Mouse (Mus musculus) hindbrain, embryonic 16.5 days (tissue): ENCODE results near the gene Nrip2. TPM values are rescaled to one million over a fixed set of nuclear protein-coding genes. Genes with fewer than 3 reads are reported as not detected.

Source experiments
- ATAC-seq: fragments of 200-750 bp; cut with Nextera tagmentation; 2 replicates; pipeline ENCODE4 v1.8.0; 2017; ENCODE audit warnings: moderate TSS enrichment, moderate library complexity
- H3K27ac ChIP-seq: fragments of 300-500 bp; sonication (generic); 2 replicates; pipeline ENCODE4 v1.5.1; 2014; ENCODE audit warnings: low read depth, mild to moderate bottlenecking, control low read depth, low read length, moderate library complexity
- H3K27me3 ChIP-seq: fragments of 300-500 bp; sonication (generic); replicated peaks from 2 replicates; pipeline ENCODE4 v1.6.1; 2014; ENCODE audit warnings: low read length; ENCODE audit not compliant: control insufficient read depth, insufficient read depth
- H3K36me3 ChIP-seq: fragments of 300-500 bp; sonication (generic); 2 replicates; pipeline ENCODE4 v1.6.1; 2014; ENCODE audit warnings: mild to moderate bottlenecking, low read length, moderate library complexity, mixed read lengths; ENCODE audit not compliant: control insufficient read depth, insufficient read depth
- H3K4me1 ChIP-seq: fragments of 300-500 bp; sonication (generic); 2 replicates; pipeline ENCODE4 v1.6.1; 2014; ENCODE audit warnings: low read depth, low read length; ENCODE audit not compliant: control insufficient read depth, insufficient read depth
- H3K4me2 ChIP-seq: fragments of 300-500 bp; sonication (generic); 2 replicates; pipeline ENCODE4 v1.6.1; 2014; ENCODE audit warnings: mild to moderate bottlenecking, low read length, control low read depth, moderate library complexity
- H3K4me3 ChIP-seq: fragments of 300-500 bp; sonication (generic); 2 replicates; pipeline ENCODE4 v1.5.1; 2014; ENCODE audit warnings: mild to moderate bottlenecking, low read length, control low read depth, moderate library complexity
- H3K9ac ChIP-seq: fragments of 300-500 bp; sonication (generic); 2 replicates; pipeline ENCODE4 v1.6.1; 2014; ENCODE audit warnings: low read depth, mild to moderate bottlenecking, control low read depth, low read length, moderate library complexity
- H3K9me3 ChIP-seq: fragments of 300-500 bp; sonication (generic); 2 replicates; pipeline ENCODE4 v1.6.1; 2014; ENCODE audit warnings: mild to moderate bottlenecking, low read length, moderate library complexity; ENCODE audit not compliant: control insufficient read depth
- WGBS: fragments of 180-500 bp; shearing (Covaris S2); extraction: QIAGEN DNeasy Blood & Tissue Kit; methylation state at CpG from one replicate; pipeline ENCODE4 v1.1.7; 2014; 5-methylcytosine and 5-hydroxymethylcytosine counted together
- polyA plus RNA-seq: library from polyadenylated mRNA; unstranded; fragments of >200 nt; fragmentation: Nextera tagmentation; extraction: Ambion mirVana; gene quantifications from 2 replicates; pipeline ENCODE4 v1.2.1, GENCODE M21; 2015

Nrip2 gene
- polyA plus RNA-seq, 1 experiment from 2014 or later: 11.3 TPM

DNA sequence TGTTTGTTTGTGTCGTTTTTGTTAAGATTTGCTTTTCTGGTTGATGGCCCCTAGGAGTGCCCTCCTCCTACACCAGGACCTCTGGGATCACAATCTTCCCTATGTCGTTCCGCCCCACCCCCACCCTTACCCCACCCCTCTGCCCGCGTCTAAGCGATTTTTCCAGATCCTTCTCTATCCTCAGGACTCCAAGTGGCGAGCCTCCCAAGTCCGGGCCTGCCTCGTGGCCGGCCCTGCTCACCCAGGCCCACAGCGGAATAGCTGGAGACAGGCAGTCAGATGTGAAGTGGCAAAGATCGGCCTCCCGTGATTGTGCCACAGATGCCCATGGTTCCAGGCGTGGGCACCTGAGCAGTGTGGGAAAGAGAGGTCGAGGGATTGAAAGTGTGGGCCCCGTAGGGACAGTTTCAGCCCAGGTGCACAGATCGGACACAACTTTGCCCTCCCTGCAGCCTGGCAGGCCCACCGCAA is 39.8 kb downstream of the Nrip2 start:
- ATAC-seq: peak; percentile 73; the same call in 1 of the 2 replicates
- H3K9me3 ChIP-seq: no peaks in the 10 kb centered on the region
- WGBS: 23% methylated on average over 18 of the region's 18 CpGs

DNA sequence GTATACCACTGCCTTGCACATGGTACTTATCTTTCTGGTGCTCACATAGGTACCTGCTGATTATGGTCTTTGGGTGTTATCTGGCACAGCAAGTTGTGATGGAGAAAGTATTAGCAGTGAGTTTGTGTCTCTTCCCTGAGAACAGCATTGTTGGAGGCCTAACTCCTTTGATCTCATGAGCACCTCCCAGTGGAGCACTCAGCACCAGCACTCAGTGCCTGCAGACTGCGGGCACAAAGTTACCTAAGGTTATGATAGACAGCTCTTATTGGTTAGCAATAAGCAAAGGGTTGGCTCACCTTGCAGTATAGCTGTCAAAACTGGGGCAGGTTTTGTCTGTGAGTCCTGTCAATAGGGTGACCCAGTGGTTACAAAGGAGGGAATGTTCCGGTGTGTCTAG is 41.1 kb downstream of the Nrip2 start:
- Histone ChIP-seq H3K4me1 (peaks cover 14% of the 10 kb centered on the region), H3K4me3 (no peak overlapping the region), H3K9ac (no peak overlapping the region), H3K27me3 (no peaks in the 10 kb centered on the region), H3K4me2 (no peak overlapping the region), H3K27ac (no peak overlapping the region), H3K36me3 (peaks cover 3% of the 10 kb centered on the region), H3K9me3 (no peaks in the 10 kb centered on the region)
- 96% methylated on average over 2 of the region's 2 CpGs for WGBS
- no peak for ATAC-seq

More for the DNA sequence above, 39.8 kb downstream of the Nrip2 start:
- peak overlapping the region; percentile 90 for H3K4me3 ChIP-seq
- peaks cover 16% of the 10 kb centered on the region for H3K36me3 ChIP-seq
- peak overlapping the region; percentile 94 for H3K27ac ChIP-seq
- H3K27me3 ChIP-seq: no peaks in the 10 kb centered on the region
- peaks cover 14% of the 10 kb centered on the region for H3K4me1 ChIP-seq
- peak overlapping the region; percentile 65 for H3K9ac ChIP-seq
- peak overlapping the region; percentile 82 for H3K4me2 ChIP-seq

DNA sequence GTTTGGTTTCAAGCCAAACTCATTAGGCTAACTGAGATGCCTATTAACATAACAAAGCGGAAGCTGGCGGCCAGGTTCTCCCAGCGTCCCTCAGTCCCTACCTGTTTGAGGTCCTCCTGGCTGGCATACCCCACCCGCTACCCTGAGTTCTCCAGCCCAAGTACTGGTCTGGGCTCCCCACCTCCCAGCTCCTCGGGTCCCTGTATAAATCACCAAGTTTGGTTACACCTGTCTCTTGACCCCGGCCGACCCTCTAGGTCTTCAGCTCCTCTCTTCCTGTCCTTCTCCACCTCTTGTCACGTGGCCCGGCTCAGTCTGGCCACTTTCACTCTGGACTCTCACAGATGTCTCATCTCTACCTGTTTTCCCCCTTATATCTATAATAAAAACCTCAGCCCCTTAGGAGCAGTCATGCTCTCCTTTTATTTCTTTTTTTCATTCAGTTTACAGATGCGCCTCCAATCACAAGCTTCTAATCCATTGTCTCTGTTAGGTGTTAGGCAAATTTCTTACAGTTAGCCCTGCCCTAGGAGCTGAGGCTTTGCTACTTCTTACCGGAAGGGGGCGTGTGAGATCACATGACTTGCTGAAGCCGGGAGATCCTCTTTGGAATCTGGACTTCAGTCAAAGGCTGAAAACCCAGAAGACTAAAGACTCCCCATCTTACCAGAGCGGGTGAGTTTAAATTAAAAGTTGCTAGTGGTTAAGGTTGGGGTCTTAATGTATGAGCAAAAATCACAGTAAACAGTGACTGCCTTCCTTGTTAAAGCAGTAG is 46.9 kb downstream of the Nrip2 start:
- Histone ChIP-seq H3K27me3 (no peaks in the 10 kb centered on the region), H3K9ac (0 out of 2 replicates have a peak overlapping the region, but pooled peaks have one; percentile 30), H3K4me1 (peaks cover 4% of the 10 kb centered on the region; the same call in 1 of the 2 replicates), H3K36me3 (no peaks in the 10 kb centered on the region), H3K4me2 (peak overlapping the region; percentile 59), H3K9me3 (no peaks in the 10 kb centered on the region), H3K27ac (no peak overlapping the region), H3K4me3 (peak overlapping the region; percentile 25)
- WGBS: 15% methylated on average over 14 of the region's 14 CpGs
- ATAC-seq: peak; percentile 87

DNA sequence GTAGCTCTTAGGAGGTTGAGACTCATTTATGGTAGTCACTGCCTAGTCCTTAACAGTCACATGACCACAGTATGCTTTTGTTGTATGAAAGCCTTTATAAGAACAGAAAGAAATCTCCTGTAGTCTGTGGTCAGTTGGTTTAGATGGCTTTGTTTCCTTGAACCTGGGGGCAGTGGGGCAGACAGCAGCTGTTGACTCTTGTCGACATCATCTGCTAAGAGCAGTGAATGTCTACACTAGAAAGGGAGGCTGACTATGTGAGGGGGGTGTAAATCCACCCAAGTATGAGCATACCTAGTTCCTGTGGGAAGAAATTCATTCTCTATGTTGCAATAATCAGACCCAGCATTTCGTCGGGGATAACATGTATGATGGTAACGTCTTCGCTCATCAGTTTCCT is 48.0 kb downstream of the Nrip2 start:
- Histone ChIP-seq H3K27ac (no peak overlapping the region), H3K9ac (no peak overlapping the region), H3K4me2 (no peak overlapping the region), H3K36me3 (no peaks in the 10 kb centered on the region), H3K4me1 (peaks cover 4% of the 10 kb centered on the region; the same call in 1 of the 2 replicates), H3K9me3 (no peaks in the 10 kb centered on the region), H3K27me3 (no peaks in the 10 kb centered on the region), H3K4me3 (no peak overlapping the region)
- WGBS: 94% methylated on average over 5 of the region's 5 CpGs
- ATAC-seq: no peak

DNA sequence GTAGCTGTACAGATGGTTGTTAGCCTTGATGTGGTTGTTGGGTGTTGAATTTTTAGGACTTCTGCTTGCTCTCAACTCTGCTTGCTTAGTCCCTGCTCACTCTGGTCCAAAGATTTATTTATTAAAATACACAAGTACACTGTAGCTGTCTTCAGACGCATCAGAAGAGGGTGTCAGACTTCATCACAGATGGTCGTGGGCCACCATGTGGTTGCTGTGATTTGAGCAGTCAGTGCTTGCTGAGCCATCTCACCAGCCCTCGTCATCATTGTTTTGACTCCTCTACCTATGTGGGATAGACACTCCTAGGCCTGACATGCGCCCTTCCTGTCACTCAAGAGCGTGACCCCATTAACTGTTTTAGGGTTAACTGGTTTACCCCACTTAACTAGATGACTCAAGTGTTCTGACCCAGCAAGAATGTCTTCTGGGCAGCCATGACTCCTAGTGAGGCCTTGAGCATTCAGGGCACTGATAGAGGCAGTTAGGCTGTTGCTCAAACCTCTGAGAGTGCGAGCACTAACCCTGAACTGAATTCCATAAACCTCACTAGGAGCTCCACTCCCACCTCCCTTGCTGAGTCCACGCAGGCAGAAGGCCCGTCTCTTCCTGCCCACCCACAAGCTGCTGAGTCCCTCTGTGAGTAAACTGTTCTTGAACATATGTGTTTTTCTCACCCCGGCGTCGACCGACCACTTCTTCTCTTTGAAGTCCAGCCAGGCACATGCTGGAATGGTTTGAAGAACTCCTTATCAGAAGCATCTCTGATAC is 56.9 kb downstream of the Nrip2 start:
- no peak for ATAC-seq
- Histone ChIP-seq H3K27ac (no peak overlapping the region), H3K9ac (no peak overlapping the region), H3K36me3 (no peaks in the 10 kb centered on the region), H3K4me1 (no peaks in the 10 kb centered on the region), H3K4me2 (no peak overlapping the region), H3K9me3 (no peaks in the 10 kb centered on the region), H3K27me3 (no peaks in the 10 kb centered on the region), H3K4me3 (no peak overlapping the region)
- WGBS: 82% methylated on average over 12 of the region's 12 CpGs

DNA sequence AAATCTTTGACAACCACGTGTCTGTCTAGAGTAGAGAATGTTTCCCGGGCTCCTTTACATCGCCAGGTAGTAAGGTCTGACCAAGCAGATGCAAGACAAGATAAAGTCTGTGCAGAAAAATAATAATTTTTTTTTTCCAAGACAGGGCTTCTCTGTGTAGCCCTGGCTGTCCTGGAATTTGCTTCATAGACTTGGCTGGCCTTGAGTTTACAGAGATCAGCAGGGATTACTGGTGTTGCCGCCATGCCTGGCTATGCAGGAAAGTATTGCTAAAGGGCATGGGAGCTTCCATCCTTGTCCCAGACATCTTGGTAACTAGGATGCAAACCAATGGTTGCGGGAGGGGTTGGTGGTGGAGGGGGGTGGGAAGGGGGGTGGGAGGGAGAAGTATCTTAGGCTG is 58.1 kb downstream of the Nrip2 start:
- no peaks in the 10 kb centered on the region for H3K9me3 ChIP-seq
- 82% methylated on average over 5 of the region's 5 CpGs for WGBS
- H3K4me3 ChIP-seq: no peak overlapping the region
- no peak overlapping the region for H3K27ac ChIP-seq
- H3K27me3 ChIP-seq: no peaks in the 10 kb centered on the region
- no peak for ATAC-seq
- no peaks in the 10 kb centered on the region for H3K4me1 ChIP-seq
- H3K4me2 ChIP-seq: no peak overlapping the region
- H3K9ac ChIP-seq: no peak overlapping the region
- no peaks in the 10 kb centered on the region for H3K36me3 ChIP-seq

DNA sequence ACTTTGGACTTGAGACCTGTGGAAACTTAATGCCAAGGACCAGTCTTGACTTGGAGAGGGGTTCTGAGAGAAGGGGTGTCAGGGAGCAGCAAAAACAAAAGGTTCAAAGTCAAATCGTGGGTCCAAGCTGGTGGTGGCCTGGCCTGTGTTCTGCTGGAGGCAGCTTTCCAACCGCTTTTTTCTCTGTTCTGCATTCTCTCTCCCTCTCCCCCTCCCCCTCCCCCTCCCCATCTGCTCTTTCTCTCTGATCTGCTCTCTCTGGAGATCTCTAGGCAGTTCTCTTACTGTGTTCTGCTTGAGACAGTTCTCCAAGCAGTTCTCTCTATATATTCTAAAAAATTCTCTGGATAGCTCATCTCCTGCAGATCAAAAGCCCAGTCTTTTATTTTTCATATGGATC is 61.2 kb downstream of the Nrip2 start:
- no peaks in the 10 kb centered on the region for H3K27me3 ChIP-seq
- H3K9me3 ChIP-seq: no peaks in the 10 kb centered on the region
- H3K9ac ChIP-seq: no peak overlapping the region
- no peak overlapping the region for H3K4me3 ChIP-seq
- H3K4me1 ChIP-seq: no peaks in the 10 kb centered on the region
- H3K27ac ChIP-seq: no peak overlapping the region
- no peak for ATAC-seq
- whole genome bisulfite sequencing: 16% methylated on average over 2 of the region's 2 CpGs
- H3K36me3 ChIP-seq: no peaks in the 10 kb centered on the region
- H3K4me2 ChIP-seq: no peak overlapping the region

DNA sequence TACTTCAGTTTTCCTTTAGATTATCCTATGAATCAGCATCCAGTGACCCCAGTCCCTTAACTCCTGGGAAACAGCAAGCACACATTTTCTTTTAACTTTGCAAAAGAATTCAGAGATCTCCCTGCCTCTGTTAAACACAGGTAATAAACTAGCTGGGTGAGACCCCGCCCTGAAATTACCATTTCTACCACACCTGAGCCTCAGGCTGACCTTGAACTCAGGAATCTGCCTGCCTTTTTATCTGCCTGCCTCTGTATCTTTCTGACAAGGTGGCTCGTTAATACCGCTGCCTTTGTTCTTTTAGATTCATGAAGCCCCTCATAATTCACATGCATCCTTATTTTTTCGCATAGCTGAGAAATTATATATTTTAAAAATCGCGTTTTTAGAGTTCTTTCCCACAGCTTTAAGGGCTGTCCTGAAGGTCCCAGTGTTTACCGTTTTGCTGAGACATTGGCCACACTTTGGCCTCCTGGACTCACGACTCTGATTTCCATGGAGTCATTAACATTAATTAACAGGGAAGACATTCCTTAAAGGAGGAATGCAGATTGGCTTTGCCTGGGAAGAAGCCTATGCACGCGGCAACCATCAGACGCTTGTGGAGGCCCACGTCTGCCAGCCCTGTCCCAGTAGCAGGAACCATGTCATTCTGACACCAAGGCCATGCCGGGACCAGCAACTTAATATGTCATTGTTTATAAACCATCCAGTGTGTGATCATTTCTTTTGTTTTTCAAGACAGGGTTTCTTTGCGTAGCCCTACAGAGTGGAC is 61.8 kb downstream of the Nrip2 start:
- Histone ChIP-seq H3K27me3 (no peaks in the 10 kb centered on the region), H3K36me3 (no peaks in the 10 kb centered on the region), H3K9ac (no peak overlapping the region), H3K4me1 (no peaks in the 10 kb centered on the region), H3K27ac (no peak overlapping the region), H3K9me3 (no peaks in the 10 kb centered on the region), H3K4me2 (no peak overlapping the region), H3K4me3 (no peak overlapping the region)
- ATAC-seq: no peak
- 79% methylated on average over 14 of the region's 14 CpGs for WGBS

DNA sequence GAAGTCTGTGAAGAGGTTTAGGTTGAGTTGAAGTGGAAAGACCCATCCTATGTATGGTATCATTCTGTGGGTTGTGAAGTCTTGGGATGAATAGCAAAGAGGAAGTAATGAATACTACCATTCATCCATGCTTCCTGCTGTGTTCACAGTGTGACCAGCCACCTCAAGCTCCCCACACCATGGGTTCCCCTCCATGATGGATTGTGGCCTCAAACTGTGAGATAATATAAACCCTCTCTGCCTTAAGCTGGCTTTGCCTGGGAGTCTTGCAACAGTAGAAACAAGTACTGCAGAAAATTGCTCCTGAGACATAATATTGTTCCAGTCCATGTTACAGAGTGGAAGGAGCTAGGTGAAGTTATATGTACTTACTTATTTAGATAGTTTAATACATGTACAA is 62.5 kb downstream of the Nrip2 start:
- no peaks in the 10 kb centered on the region for H3K4me1 ChIP-seq
- H3K27ac ChIP-seq: no peak overlapping the region
- H3K9me3 ChIP-seq: no peaks in the 10 kb centered on the region
- H3K4me3 ChIP-seq: no peak overlapping the region
- H3K4me2 ChIP-seq: no peak overlapping the region
- H3K36me3 ChIP-seq: no peaks in the 10 kb centered on the region
- no peak for ATAC-seq
- H3K9ac ChIP-seq: no peak overlapping the region
- no peaks in the 10 kb centered on the region for H3K27me3 ChIP-seq
